Mouse (Mus musculus) bone marrow macrophage, adult 2 months (primary cell): Measurements from ENCODE around the gene Ppp1r16b.

Experiments
- CTCF ChIP-seq: IDR thresholded peaks from 2 replicates; pipeline ENCODE4 v1.5.1; 2012; ENCODE audit warnings: low read depth, mild to moderate bottlenecking, low read length, moderate library complexity
- POLR2A ChIP-seq: IDR thresholded peaks from 2 replicates; pipeline ENCODE4 v1.6.1; 2012; ENCODE audit warnings: mild to moderate bottlenecking, low read depth, low read length, borderline replicate concordance

DNA sequence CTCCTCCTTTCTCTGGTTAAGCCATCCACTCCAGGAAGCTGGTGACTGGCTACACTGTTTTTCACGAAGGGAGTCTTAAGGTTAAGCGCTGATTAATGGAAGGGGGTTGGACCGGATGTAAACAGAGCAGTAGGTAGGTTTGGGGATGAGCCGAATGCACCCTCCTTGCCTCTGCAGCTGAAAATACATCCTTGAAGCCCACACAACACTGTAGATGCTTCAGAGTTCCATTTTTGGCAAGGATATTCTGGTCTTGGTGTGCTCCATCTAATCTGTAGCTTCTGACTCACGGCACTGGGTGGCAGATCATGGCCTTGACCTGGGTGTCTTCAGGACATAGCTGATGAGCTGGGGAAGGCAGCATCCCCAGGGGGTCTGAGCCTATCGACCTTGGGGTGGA lies 49.6 kb downstream of the Ppp1r16b start:
- no peak for TF ChIP-seq POLR2A
- no peak for TF ChIP-seq CTCF
